Mouse (Mus musculus): ENCODE measurements around the gene Tmtc2. TPM values are rescaled to one million over a fixed set of nuclear protein-coding genes. Genes with fewer than 3 reads are reported as not detected.

The Tmtc2 gene
- total and polyA plus RNA-seq, 3 experiments, result not detected

GRCm38 (mm10) chr10:105430232-105430631 lies 144.0 kb downstream of the Tmtc2 start:
- Histone ChIP-seq H3K4me1 (ENCODE audit: control insufficient read depth in 1 of 2, insufficient read depth in 2 of 2) (no peaks in the 10 kb centered on the region), H3K79me2 (replicated peaks; ENCODE audit: control insufficient read depth, extremely low read depth, insufficient read depth, poor library complexity, severe bottlenecking) (no peaks in the 10 kb centered on the region), H3K27ac (ENCODE audit: insufficient read depth, low read depth) (no peak overlapping the region), H3K4me2 (ENCODE audit: insufficient read depth, low read depth, poor library complexity, severe bottlenecking) (no peak overlapping the region), H3K9me3 (replicated peaks; ENCODE audit: low read length) (peaks cover 64% of the 10 kb centered on the region), H3K36me3 (replicated peaks in 1 of 2; ENCODE audit: control insufficient read depth in 1 of 2, insufficient read depth in 1 of 2, low read length in 1 of 2) (no peaks in the 10 kb centered on the region), H3K9ac (ENCODE audit: insufficient read depth, low read depth) (no peak overlapping the region), H3K27me3 (replicated peaks) (no peaks in the 10 kb centered on the region), H3K4me3 (replicated peaks in 1 of 3; ENCODE audit: low read depth in 2 of 3, low read length in 2 of 3, poor library complexity in 1 of 3) (no peak overlapping the region)
- DNase-seq (ENCODE audit: extremely low read depth), result no peak
- TF ChIP-seq JUND (conservative IDR thresholded peaks at IDR 0.05; ENCODE audit: low read depth, low read length), result no peak
- no peak for TF ChIP-seq SIN3A (IDR thresholded peaks at IDR 0.05; ENCODE audit: low read length)
- TF ChIP-seq ZNF384 (IDR thresholded peaks at IDR 0.05; ENCODE audit: low read depth, low read length), result no peak
- TF ChIP-seq IRF4 (IDR thresholded peaks at IDR 0.05; ENCODE audit: low read depth, low read length), result no peak
- TF ChIP-seq JUN (IDR thresholded peaks at IDR 0.05; ENCODE audit: insufficient read depth, low read depth, low read length), result no peak
- no peak for TF ChIP-seq MAZ (IDR thresholded peaks at IDR 0.05; ENCODE audit: low read depth, low read length)
- TF ChIP-seq MAFK (IDR thresholded peaks at IDR 0.05; ENCODE audit: insufficient replicate concordance, low read length), result no peak
- no peak for TF ChIP-seq GABPA (IDR thresholded peaks at IDR 0.05; ENCODE audit: insufficient replicate concordance, low read depth, low read length)
- no peak for TF ChIP-seq UBTF (IDR thresholded peaks at IDR 0.05; ENCODE audit: low read depth, low read length)
- no peak for TF ChIP-seq ZMIZ1 (IDR thresholded peaks at IDR 0.05; ENCODE audit: low read depth, low read length)
- in situ Hi-C loops (cut with MboI; ENCODE audit: low pct_ligation_motif_present, low pct_unique_long_range_greater_than_20kb, low sequenced_read_pairs), result no loop called here
- dilution Hi-C loops (cut with MboI; ENCODE audit: extremely low pct_ligation_motif_present, extremely low pct_unique_long_range_greater_than_20kb, low sequenced_read_pairs), result no loop called here

- TF ChIP-seq MYC (IDR thresholded peaks at IDR 0.05; ENCODE audit: low read depth, low read length) (no peak), MEF2A (IDR thresholded peaks at IDR 0.05; ENCODE audit: borderline replicate concordance, low read depth, low read length) (no peak), USF1 (IDR thresholded peaks at IDR 0.05; ENCODE audit: low read depth, low read length) (no peak), POLR2AphosphoS2 (IDR thresholded peaks at IDR 0.05; ENCODE audit: low read depth, low read length) (no peak), ELF1 (IDR thresholded peaks at IDR 0.05; ENCODE audit: low read depth, low read length) (no peak), NRF1 (IDR thresholded peaks at IDR 0.05; ENCODE audit: low read depth, low read length) (no peak), ZC3H11A (IDR thresholded peaks at IDR 0.05; ENCODE audit: low read depth, low read length) (no peak), EP300 (IDR thresholded peaks at IDR 0.05; ENCODE audit: low read length) (no peak), KAT2A (IDR thresholded peaks at IDR 0.05; ENCODE audit: insufficient replicate concordance, low read length) (no peak)
- Histone ChIP-seq H3K27me3 (replicated peaks) (no peaks in the 10 kb centered on the region), H3K4me1 (ENCODE audit: control insufficient read depth in 1 of 2, insufficient read depth in 2 of 2) (no peaks in the 10 kb centered on the region), H3K36me3 (replicated peaks in 1 of 2; ENCODE audit: control insufficient read depth in 1 of 2, insufficient read depth in 1 of 2, low read length in 1 of 2) (no peaks in the 10 kb centered on the region), H3K4me2 (ENCODE audit: insufficient read depth, low read depth, poor library complexity, severe bottlenecking) (no peak overlapping the region), H3K4me3 (replicated peaks in 1 of 3; ENCODE audit: low read depth in 2 of 3, low read length in 2 of 3, poor library complexity in 1 of 3) (no peak overlapping the region), H3K27ac (ENCODE audit: insufficient read depth, low read depth) (no peak overlapping the region), H3K79me2 (replicated peaks; ENCODE audit: control insufficient read depth, extremely low read depth, insufficient read depth, poor library complexity, severe bottlenecking) (no peaks in the 10 kb centered on the region), H3K9me3 (replicated peaks; ENCODE audit: low read length) (peaks cover 65% of the 10 kb centered on the region), H3K9ac (ENCODE audit: insufficient read depth, low read depth) (no peak overlapping the region)
- dilution Hi-C loops (cut with MboI; ENCODE audit: extremely low pct_ligation_motif_present, extremely low pct_unique_long_range_greater_than_20kb, low sequenced_read_pairs), result no loop called here
- in situ Hi-C loops (cut with MboI; ENCODE audit: low pct_ligation_motif_present, low pct_unique_long_range_greater_than_20kb, low sequenced_read_pairs), result no loop called here
- DNase-seq (ENCODE audit: extremely low read depth), result no peak
These were observed 146.2 kb downstream of the Tmtc2 start for GRCm38 (mm10) chr10:105428080-105428479.

Data from CH12.LX (cell line).